Mouse (Mus musculus) limb, embryonic 15.5 days (tissue): ENCODE measurements around the gene Zfp784. TPM values are rescaled to one million over a fixed set of nuclear protein-coding genes. Genes with fewer than 3 reads are reported as not detected.
"Not testable (repeated sequence)": the region's sequence is repeated elsewhere in the genome, so short reads cannot be mapped to it uniquely, and the experiment has no call there.

Experiments used
- ATAC-seq: fragments of 200-750 bp; cut with Nextera tagmentation; 2 replicates; pipeline ENCODE4 v1.8.0; 2017; ENCODE audit warnings: low read depth, moderate TSS enrichment; ENCODE audit not compliant: insufficient number of reproducible peaks, low FRiP score, low TSS enrichment
- H3K27ac ChIP-seq: fragments of 300-500 bp; sonication (generic); 2 replicates; pipeline ENCODE4 v1.5.1; 2015; ENCODE audit warnings: moderate library complexity, mild to moderate bottlenecking, inconsistent platforms
- H3K27me3 ChIP-seq: fragments of 300-500 bp; sonication (generic); 2 replicates; pipeline ENCODE4 v1.6.1; 2015; ENCODE audit warnings: inconsistent platforms
- H3K36me3 ChIP-seq: fragments of 300-500 bp; sonication (generic); 2 replicates; pipeline ENCODE4 v1.6.1; 2015; ENCODE audit warnings: inconsistent platforms
- H3K4me1 ChIP-seq: fragments of 300-500 bp; sonication (generic); 2 replicates; pipeline ENCODE4 v1.6.1; 2015; ENCODE audit warnings: inconsistent platforms
- H3K4me2 ChIP-seq: fragments of 300-500 bp; sonication (generic); 2 replicates; pipeline ENCODE4 v1.6.1; 2015; ENCODE audit warnings: mild to moderate bottlenecking, inconsistent platforms
- H3K4me3 ChIP-seq: fragments of 300-500 bp; sonication (generic); 2 replicates; pipeline ENCODE4 v1.5.1; 2015; ENCODE audit warnings: mild to moderate bottlenecking, inconsistent platforms
- H3K9ac ChIP-seq: fragments of 300-500 bp; sonication (generic); 2 replicates; pipeline ENCODE4 v1.6.1; 2015; ENCODE audit warnings: inconsistent platforms
- H3K9me3 ChIP-seq: fragments of 300-500 bp; sonication (generic); 2 replicates; pipeline ENCODE4 v1.6.1; 2016; ENCODE audit warnings: inconsistent platforms
- WGBS: fragments of 180-500 bp; shearing (Covaris S2); methylation state at CpG from one replicate; pipeline ENCODE4 v1.1.7; 2015; 5-methylcytosine and 5-hydroxymethylcytosine counted together
- polyA plus RNA-seq: library from polyadenylated mRNA; unstranded; fragments of >200 nt; fragmentation: Nextera tagmentation; extraction: Ambion mirVana; gene quantifications from 2 replicates; pipeline ENCODE4 v1.2.1, GENCODE M21; 2015

Zfp784 gene
- polyA plus RNA-seq, 1 experiment from 2014 or later = 7.1 TPM

DNA sequence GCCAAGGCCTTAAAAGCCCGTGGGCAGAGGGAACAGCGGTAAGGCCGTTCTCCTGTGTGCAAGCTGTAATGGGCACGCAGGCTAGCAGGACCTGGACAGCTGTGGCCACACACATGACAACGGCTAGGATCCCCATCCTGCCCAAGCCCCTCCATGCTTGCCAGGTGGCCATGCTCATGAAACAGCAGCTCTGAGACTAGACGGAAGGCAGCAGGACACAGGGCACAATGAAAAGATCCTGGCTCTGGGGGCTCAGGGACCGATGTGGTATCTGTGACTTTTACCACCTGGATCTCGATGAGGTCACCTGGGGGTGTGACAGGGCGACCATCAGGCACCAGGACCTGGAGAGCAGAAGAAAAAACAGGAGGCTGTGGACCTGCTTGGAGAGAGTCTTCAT is 2.1 kb downstream of the Zfp784 start:
- Histone ChIP-seq H3K9me3 (peaks cover 16% of the 10 kb centered on the region), H3K36me3 (peaks cover 56% of the 10 kb centered on the region), H3K4me1 (peaks cover 3% of the 10 kb centered on the region; the same call in 1 of the 2 replicates), H3K4me2 (no peak overlapping the region), H3K27ac (no peak overlapping the region), H3K27me3 (no peaks in the 10 kb centered on the region), H3K9ac (no peak overlapping the region), H3K4me3 (no peak overlapping the region)
- 90% methylated on average over 9 of the region's 9 CpGs for WGBS
- no peak for ATAC-seq

DNA sequence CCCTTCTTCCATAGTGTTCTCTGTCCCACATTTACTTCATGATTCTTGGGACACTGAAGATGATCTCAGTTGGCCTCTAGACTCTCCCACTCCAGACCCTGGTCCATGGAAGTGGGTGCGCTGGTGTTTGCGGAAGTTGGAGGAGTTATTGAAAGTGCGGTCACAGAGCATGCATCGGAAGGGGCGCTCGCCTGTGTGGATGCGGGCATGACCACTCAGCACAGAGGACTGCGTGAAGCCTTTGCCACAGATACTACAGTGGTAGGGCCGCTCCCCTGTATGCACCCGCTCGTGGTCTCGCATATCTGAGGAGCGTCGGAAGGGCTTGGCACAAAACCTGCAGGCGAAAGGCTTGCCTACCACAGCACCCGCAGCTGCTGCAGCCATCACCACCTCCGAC is 2.6 kb downstream of the Zfp784 start:
- no peak overlapping the region for H3K9ac ChIP-seq
- peaks cover 61% of the 10 kb centered on the region for H3K36me3 ChIP-seq
- no peak overlapping the region for H3K27ac ChIP-seq
- H3K4me3 ChIP-seq = no peak overlapping the region
- H3K27me3 ChIP-seq = no peaks in the 10 kb centered on the region
- peaks cover 3% of the 10 kb centered on the region; the same call in 1 of the 2 replicates for H3K4me1 ChIP-seq
- 95% methylated on average over 17 of the region's 17 CpGs for WGBS
- ATAC-seq = no peak
- no peak overlapping the region for H3K4me2 ChIP-seq
- H3K9me3 ChIP-seq = peaks cover 21% of the 10 kb centered on the region

DNA sequence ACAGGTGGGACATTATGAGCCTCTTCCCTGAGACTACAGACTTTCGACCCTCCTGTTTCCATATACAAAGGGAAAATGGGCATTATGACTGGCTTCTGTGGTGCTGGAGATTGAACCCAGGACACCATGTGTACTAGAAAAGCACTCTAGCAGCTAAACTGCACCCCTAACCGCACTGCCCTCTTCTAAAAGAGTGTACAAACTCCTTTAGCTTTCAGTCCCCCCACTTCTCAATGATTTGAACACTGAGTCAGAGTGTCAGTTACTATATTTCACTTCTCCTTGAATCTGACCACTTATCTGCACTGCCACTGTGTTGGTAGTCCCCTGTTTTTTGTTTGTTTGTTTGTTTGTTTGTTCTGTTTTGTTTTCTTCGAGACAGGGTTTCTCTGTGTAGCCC is 4.4 kb downstream of the Zfp784 start, which contains the start of gene 4632433K11Rik:
Gene 4632433K11Rik, plus strand, starts transcription at position 301 of the 400 bp plus-strand sequence.
- Histone ChIP-seq H3K27ac (no peak within 1 kb of the TSS), H3K4me3 (no peak within 1 kb of the TSS), H3K27me3 (no peaks in the 10 kb centered on the region), H3K9me3 (peaks cover 40% of the 10 kb centered on the region), H3K4me1 (no peaks in the 10 kb centered on the region), H3K9ac (no peak within 1 kb of the TSS), H3K4me2 (no peak within 1 kb of the TSS), H3K36me3 (peaks cover 79% of the 10 kb centered on the region)
- ATAC-seq = no peak
- WGBS = 91% methylated on average over 3 of the region's 3 CpGs

DNA sequence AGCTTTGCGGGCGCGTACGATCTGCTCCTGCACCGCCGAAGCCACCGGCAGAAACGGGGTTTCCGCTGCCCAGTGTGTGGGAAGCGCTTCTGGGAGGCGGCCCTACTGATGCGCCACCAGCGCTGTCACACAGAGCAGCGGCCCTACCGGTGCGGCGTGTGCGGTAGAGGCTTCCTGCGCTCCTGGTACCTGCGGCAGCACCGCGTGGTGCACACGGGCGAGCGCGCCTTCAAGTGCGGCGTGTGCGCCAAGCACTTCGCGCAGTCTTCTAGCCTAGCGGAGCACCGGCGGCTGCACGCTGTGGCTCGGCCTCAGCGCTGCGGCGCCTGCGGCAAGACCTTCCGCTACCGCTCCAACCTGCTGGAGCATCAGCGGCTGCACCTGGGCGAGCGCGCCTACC is 6.8 kb downstream of the Zfp784 start:
- Histone ChIP-seq H3K9me3 (peaks cover 44% of the 10 kb centered on the region), H3K4me1 (no peaks in the 10 kb centered on the region), H3K36me3 (peaks cover 97% of the 10 kb centered on the region), H3K9ac (no peak overlapping the region), H3K27me3 (no peaks in the 10 kb centered on the region), H3K27ac (no peak overlapping the region), H3K4me3 (no peak overlapping the region), H3K4me2 (no peak overlapping the region)
- ATAC-seq = no peak
- 85% methylated on average over 46 of the region's 46 CpGs for WGBS

DNA sequence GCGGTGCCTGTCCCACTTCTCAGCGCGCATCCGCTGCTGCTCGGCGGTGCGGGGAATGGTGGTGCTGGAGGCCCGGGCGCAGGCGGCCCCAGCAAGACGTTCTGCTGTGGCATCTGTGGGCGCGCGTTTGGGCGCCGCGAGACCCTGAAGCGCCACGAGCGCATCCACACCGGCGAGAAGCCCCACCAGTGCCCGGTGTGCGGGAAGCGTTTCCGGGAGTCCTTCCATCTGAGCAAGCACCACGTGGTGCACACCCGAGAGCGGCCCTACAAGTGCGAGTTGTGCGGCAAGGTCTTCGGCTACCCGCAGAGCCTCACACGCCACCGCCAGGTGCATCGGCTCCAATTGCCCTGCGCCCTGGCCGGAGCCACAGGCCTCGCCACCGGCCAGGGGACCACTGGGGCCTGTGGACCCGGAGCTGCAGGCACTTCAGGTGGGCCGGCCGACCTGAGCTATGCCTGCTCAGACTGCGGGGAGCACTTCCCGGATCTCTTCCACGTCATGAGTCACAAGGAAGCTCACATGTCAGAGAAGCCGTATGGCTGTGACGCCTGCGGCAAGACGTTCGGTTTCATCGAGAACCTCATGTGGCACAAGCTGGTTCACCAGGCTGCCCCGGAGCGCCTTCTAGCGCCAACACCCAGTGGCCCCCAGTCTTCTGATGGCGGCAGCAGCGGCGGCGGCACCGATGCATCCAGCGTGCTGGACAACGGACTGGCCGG is 7.5 kb downstream of the Zfp784 start:
- Histone ChIP-seq H3K9me3 (peaks cover 40% of the 10 kb centered on the region), H3K27ac (no peak overlapping the region), H3K36me3 (peaks cover 97% of the 10 kb centered on the region), H3K4me2 (no peak overlapping the region), H3K4me1 (no peaks in the 10 kb centered on the region), H3K27me3 (no peaks in the 10 kb centered on the region), H3K4me3 (no peak overlapping the region), H3K9ac (no peak overlapping the region)
- WGBS = 87% methylated on average over 63 of the region's 63 CpGs
- no peak for ATAC-seq

DNA sequence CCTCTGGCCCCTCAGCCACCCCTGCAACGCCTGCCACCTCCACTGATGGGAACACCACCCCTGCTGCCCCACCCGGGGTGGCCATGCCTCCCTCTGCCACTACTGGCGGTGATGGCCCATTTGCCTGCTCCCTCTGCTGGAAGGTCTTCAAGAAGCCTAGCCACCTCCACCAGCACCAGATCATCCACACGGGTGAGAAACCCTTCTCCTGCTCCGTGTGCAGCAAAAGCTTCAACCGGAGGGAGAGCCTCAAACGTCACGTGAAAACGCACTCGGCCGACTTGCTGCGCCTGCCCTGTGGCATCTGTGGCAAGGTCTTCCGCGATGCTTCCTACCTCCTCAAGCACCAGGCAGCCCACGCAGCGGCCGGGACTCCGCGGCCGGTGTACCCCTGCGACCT is 8.3 kb downstream of the Zfp784 start:
- Histone ChIP-seq H3K36me3 (peaks cover 96% of the 10 kb centered on the region), H3K4me1 (no peaks in the 10 kb centered on the region), H3K27ac (no peak overlapping the region), H3K9ac (no peak overlapping the region), H3K4me2 (no peak overlapping the region), H3K9me3 (peaks cover 37% of the 10 kb centered on the region), H3K27me3 (no peaks in the 10 kb centered on the region), H3K4me3 (no peak overlapping the region)
- no peak for ATAC-seq
- 94% methylated on average over 21 of the region's 21 CpGs for WGBS

DNA sequence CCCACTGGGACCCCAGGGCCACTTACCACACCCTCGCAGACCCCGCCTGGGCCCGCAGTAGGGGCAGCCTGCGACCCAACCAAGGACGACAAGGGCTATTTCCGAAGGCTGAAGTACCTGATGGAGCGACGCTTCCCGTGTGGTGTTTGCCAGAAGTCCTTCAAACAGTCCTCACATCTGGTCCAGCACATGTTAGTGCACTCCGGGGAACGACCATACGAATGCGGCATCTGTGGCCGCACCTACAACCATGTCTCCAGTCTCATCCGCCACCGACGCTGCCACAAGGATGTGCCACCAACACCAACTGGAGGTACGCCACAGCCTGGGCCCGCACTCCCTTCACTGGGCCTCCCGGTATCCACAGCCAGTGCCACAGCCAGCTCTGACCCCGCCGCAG is 8.7 kb downstream of the Zfp784 start:
- no peaks in the 10 kb centered on the region for H3K4me1 ChIP-seq
- H3K9me3 ChIP-seq = peaks cover 37% of the 10 kb centered on the region
- WGBS = 92% methylated on average over 22 of the region's 22 CpGs
- no peak overlapping the region for H3K9ac ChIP-seq
- no peak for ATAC-seq
- H3K4me3 ChIP-seq = no peak overlapping the region
- H3K27ac ChIP-seq = no peak overlapping the region
- H3K4me2 ChIP-seq = no peak overlapping the region
- H3K36me3 ChIP-seq = peaks cover 96% of the 10 kb centered on the region
- H3K27me3 ChIP-seq = no peaks in the 10 kb centered on the region

DNA sequence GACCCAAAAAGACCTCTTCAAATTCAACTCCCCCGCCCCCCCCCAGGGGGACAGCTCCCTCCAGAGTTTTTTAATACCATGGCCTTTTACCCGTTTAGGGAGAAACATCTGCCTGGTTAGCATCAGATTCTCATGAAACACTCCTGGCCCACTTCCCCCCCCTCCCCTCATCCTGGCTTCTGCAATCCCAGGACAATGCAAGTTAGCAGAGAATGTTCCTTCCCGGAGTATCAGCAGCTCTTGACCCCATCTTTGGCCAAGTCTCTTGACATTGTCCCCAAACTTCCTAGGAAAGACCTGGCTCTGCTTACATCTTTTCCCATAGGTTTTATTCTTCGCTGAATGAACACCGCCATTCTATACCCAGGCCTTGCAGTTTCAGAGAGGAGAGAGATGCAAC is 17.0 kb downstream of the Zfp784 start:
- ATAC-seq = no peak
- H3K9ac ChIP-seq = peak overlapping the region; percentile 87
- H3K4me2 ChIP-seq = peak overlapping the region; percentile 71
- H3K9me3 ChIP-seq = no peaks in the 10 kb centered on the region
- WGBS = 46% methylated on average over 5 of the region's 5 CpGs
- H3K4me3 ChIP-seq = peak overlapping the region; percentile 79
- no peaks in the 10 kb centered on the region for H3K27me3 ChIP-seq
- H3K4me1 ChIP-seq = peaks cover 28% of the 10 kb centered on the region
- peaks cover 50% of the 10 kb centered on the region for H3K36me3 ChIP-seq
- H3K27ac ChIP-seq = peak overlapping the region; percentile 98

DNA sequence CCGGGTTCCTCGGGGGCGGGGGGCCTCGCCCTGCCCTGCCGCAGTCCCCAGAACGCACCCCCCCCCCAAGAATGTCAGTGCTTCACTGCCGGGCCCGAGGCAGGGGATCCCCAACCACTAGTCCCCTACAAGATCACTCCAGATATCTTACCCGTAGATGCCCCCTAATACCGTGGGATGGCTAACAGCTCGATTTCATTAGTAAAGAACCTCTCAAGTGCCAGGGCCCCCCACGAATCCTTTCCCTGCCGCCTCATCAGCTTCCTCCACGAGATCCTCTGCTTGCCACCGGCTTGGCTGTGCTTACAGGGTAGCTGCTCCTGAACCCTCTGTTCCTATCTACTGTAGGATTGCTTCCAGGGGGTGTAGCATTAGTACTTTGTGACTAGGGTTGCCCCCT is 17.6 kb downstream of the Zfp784 start:
- 0% methylated on average over 14 of the region's 15 CpGs for WGBS
- H3K27me3 ChIP-seq = no peaks in the 10 kb centered on the region
- H3K36me3 ChIP-seq = peaks cover 45% of the 10 kb centered on the region
- H3K27ac ChIP-seq = peak overlapping the region; percentile 98
- peaks cover 32% of the 10 kb centered on the region for H3K4me1 ChIP-seq
- peak overlapping the region; percentile 79 for H3K4me3 ChIP-seq
- no peak; the same call in 1 of the 2 replicates for ATAC-seq
- H3K9me3 ChIP-seq = no peaks in the 10 kb centered on the region
- peak overlapping the region; percentile 87 for H3K9ac ChIP-seq
- peak overlapping the region; percentile 71 for H3K4me2 ChIP-seq

DNA sequence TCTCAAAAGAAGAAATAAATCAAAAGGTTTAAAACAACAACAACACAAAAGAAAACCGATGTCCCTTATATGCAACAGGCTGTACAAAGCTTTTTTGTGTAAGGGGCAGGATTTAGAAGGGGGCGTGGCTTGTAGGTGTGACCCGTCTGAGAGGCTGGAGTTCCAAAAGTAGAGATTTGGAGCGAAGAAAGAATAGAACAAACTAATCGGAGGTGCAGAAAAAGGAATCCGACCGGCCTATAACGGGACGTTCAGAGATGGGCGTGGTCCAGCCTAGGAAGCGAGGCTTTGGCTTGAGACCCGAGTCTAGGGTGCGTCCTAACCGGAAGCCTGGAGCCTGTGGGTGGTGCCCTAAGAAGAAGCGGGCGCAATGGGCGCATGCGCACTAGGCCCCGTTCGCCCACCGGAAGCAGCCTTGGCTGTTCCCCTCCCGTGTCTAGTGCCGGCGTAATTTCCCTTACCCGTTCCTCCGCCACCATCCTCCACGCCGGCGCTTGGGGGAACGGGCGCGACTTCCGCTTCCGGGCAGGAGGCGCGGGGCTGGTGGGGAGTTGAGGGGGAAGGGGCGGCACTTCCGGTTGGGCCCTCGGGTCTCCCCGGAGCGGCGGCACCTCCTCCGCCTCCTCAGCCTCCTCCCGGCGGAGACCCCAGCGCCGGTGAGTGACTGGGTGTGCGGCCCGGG is 18.1 kb downstream of the Zfp784 start, which contains the start of the genes Zfp865 and Ccdc106:
Gene Zfp865, plus strand, starts transcription at position 377 of the 682 bp plus-strand sequence.
Gene Ccdc106, plus strand, starts transcription at position 554 of the 682 bp plus-strand sequence.
- under 1% methylated on average over 49 of the region's 49 CpGs for WGBS
- Histone ChIP-seq H3K4me3 (peak within 1 kb of the TSS; percentile 79), H3K9me3 (no peaks in the 10 kb centered on the region), H3K27me3 (no peaks in the 10 kb centered on the region), H3K36me3 (peaks cover 40% of the 10 kb centered on the region), H3K4me2 (peak within 1 kb of the TSS; percentile 71), H3K4me1 (peaks cover 32% of the 10 kb centered on the region), H3K27ac (peak within 1 kb of the TSS; percentile 98), H3K9ac (peak within 1 kb of the TSS; percentile 87)
- ATAC-seq = peak; percentile 91

DNA sequence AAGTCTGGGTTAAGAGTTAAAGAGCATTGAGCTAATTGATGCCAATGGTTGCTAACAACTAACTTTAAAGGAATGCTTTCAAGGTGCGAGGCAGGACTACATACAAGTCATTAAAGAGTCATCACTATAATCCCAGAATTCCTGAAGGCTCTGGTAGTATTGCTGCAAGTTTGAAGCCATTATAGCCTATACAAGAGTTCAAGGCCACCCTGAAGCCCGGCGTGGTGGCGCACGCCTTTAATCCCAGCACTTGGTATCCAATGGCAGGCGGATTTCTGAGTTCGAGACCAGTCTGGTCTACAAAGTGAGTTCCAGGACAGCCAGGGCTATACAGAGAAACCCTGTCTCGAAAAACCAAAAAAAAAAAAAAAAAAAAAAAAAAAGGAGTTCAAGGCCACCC is 18.7 kb downstream of the Zfp784 start:
- 15% methylated on average over 8 of the region's 8 CpGs for WGBS
- not testable (repeated sequence) for H3K9me3 ChIP-seq, H3K9ac ChIP-seq, ATAC-seq, H3K27me3 ChIP-seq
- H3K27ac ChIP-seq = peak overlapping the region; percentile 98
- peak overlapping the region; percentile 71 for H3K4me2 ChIP-seq
- peaks cover 32% of the 10 kb centered on the region for H3K4me1 ChIP-seq
- H3K4me3 ChIP-seq = peak overlapping the region; percentile 79
- H3K36me3 ChIP-seq = peaks cover 34% of the 10 kb centered on the region

DNA sequence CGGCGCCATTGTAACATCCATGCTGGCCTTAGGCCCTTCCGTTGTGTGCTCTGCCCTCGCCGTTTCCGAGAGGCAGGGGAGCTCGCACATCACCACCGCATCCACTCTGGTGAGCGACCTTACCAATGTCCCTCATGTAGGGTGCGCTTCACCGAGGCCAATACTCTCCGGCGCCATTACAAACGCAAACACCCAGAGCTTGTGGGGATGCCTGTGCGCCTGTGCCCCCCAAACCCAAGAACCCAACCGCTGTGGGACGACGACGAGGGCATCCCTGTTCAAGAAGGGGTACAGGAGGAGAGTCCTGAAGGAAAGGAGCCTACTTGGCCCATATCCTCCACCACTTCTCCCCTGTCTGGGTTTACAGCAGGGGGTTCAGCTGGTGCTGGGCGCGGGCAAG is 20.3 kb downstream of the Zfp784 start:
- H3K4me3 ChIP-seq = no peak overlapping the region
- H3K4me2 ChIP-seq = no peak overlapping the region
- peaks cover 21% of the 10 kb centered on the region for H3K36me3 ChIP-seq
- WGBS = 96% methylated on average over 21 of the region's 21 CpGs
- no peaks in the 10 kb centered on the region for H3K27me3 ChIP-seq
- no peak overlapping the region for H3K9ac ChIP-seq
- peaks cover 32% of the 10 kb centered on the region for H3K4me1 ChIP-seq
- no peak overlapping the region for H3K27ac ChIP-seq
- no peaks in the 10 kb centered on the region for H3K9me3 ChIP-seq
- ATAC-seq = no peak
